Mouse (Mus musculus): ENCODE results near the gene Pik3ip1. TPM values are rescaled to one million over a fixed set of nuclear protein-coding genes. Genes with fewer than 3 reads are reported as not detected.

The Pik3ip1 gene
- polyA plus RNA-seq (2017; shearing (Covaris generic)) = 81.8 TPM

GRCm38 (mm10) chr11:3329891-3330451 is at the start of gene Pik3ip1:
Gene Pik3ip1 (plus strand): TSS chr11:3330401.

DNA sequence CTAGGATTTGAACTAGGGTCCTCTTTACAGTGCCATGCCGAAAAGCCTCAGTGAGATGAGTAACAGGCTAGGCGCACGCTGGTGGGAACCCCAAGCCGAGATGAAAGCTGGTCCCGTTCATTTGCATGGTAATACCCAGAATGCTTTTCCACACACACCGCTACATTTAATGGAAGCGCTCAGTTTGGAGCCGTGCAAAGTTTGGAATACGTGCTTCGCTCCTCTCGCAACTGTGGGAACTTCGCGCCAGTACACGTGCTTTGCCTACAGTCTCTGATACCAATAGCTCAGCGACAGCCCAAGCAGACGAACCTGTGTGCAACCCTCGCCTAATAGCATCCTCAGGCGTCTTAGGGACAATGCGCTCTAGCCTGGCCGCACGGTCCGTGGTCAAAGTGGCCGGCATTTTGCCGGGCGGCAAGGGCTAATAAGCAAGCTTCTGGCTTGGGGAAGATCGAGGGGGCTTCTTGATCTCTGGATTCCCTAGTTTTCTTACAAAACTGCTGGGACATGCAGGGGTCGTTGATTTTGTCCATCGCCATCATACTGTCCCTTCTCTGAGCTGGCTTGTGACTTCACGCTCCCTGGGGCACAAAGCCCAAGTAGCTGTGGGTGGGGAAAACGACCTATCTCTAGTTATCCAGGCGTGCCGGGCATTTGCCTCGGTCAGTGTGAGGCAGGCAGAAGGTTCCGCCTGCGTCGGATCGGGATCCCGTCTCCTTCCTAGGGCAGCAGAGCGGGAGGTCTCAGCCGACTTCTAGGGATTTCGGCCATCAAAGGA is 41.5 kb upstream of the Pik3ip1 start, which contains the start of gene Patz1:
Gene Patz1, plus strand, starts transcription at position 354 of the 781 bp plus-strand sequence.

Other genes starting within 250 kb of the Pik3ip1 start
- gene Sfi1, start 136.9 kb upstream of the Pik3ip1 start, polyA plus RNA-seq (2017; shearing (Covaris generic)) = 64.5 TPM
- gene Eif4enif1, start 128.0 kb upstream of the Pik3ip1 start, polyA plus RNA-seq (2017; shearing (Covaris generic)) = 40.0 TPM
- gene Drg1, start 64.0 kb upstream of the Pik3ip1 start, polyA plus RNA-seq (2017; shearing (Covaris generic)) = 181 TPM
- 19.2 TPM for gene Patz1, start 41.5 kb upstream of the Pik3ip1 start, polyA plus RNA-seq (2017; shearing (Covaris generic))
- 108 TPM for gene Limk2, start 78.8 kb downstream of the Pik3ip1 start, polyA plus RNA-seq (2017; shearing (Covaris generic))
- 26.1 TPM for gene Rnf185, start 122.0 kb downstream of the Pik3ip1 start, polyA plus RNA-seq (2017; shearing (Covaris generic))
- 0.10 TPM for gene Pla2g3, start 157.9 kb downstream of the Pik3ip1 start, polyA plus RNA-seq (2017; shearing (Covaris generic))
- gene Inpp5j, start 174.4 kb downstream of the Pik3ip1 start, polyA plus RNA-seq (2017; shearing (Covaris generic)) = not detected
- 6.2 TPM for gene Selenom, start 184.3 kb downstream of the Pik3ip1 start, polyA plus RNA-seq (2017; shearing (Covaris generic))
- gene Smtn, start 210.2 kb downstream of the Pik3ip1 start, polyA plus RNA-seq (2017; shearing (Covaris generic)) = 2.4 TPM

Data from activated CD4-positive, CD25-positive, alpha-beta regulatory T cell, adult 9 weeks (primary cell).